Mouse (Mus musculus): ENCODE measurements at regions not wholly inside any gene's neighbourhood (a gene's known extent, or its start where the extent isn't known, plus 50 kb on each side); places are given as distances from the start of the nearest gene placed in this dataset.

DNA sequence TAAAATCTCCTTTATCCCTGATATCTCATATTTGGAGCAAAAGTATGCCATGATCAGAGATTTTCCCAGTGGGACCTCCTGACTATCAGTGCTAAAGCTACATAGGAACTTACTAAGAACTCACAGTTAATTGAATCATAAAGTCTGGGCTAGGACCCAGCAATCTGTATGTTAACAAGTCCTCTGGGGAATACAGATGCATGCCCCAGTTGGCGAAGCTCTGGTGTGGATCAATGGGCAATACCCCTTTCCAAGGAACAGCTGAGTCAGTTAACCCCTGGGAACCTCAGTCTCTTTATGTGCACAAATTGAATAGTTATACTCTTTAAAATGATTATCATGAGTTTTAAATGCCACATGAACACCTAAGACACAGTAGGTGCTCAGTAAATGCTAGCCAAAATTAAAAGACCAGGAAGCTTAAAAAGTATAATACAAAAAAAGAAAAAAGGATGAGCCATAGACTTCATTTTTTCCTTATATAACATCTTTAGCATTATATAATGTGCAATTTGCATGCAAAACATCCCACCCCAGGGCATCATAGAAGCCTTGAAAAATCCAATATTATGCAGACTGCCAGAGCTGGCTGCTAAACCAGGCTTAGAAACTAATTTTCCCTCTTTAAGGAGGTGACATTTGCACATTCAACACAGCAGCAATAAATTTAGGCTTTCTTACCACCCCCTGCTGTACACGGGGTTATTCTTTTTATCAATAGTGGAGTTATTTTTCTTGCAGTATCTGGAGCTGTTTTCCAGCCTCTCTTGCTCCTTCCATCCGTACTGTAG lies 202.7 kb downstream of the Gm16223 start:
- peak; percentile 18 for DNase-seq (ENCODE audit: low spot score)

DNA sequence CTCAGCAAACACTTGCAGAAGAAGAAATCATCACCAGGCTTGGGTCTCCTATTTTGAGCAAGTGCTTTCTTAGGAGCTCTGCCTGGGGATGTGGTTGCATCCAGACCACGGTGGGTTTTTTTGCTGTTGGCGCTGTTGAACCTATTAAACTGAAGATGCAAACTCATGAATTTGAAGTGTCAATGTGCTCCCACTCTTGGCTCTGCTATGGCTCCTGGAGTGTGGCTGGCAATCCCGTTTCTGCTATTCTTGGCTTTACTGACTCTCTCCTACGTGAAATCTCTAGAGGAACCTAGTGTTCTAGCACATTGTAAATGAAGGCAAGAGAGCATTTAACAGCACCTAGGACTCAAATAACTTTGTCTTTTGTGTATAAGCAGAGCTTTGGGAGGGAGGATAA lies 204.2 kb downstream of the Gm16223 start:
- DNase-seq (ENCODE audit: low spot score): peak; percentile 44

DNA sequence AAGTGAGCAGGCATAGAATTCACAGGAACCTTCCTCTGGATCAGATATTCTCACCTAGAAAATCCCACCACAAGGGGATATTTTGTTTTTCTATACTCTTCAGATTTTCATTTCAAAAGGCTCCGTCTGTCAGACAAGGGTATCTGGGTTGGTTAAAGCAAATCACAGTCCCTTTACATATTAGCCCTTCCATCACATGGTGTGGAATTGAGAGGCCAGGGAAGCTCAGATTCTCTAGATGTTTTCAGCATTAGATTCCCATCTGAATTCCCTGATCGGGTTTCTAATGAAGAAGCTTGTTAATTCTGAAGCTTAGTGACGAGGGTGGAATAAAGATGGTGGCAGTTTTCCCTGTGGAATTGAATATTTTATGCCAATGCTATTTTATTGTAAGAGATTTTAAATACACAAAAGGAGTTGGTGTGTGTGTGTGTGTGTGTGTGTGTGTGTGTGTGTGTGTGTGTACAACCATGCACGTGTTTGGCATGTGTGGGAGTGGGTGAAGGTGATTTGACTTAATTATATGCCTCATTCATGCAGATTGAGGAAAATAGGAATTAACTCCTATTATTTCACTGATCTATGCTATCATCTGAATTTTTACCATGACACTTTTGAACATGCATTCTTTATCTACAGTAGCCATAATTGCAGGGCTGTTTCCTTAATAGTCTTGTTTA lies 211.0 kb downstream of the Gm16223 start:
- DNase-seq (ENCODE audit: low spot score): no peak
